Mouse (Mus musculus) neural tube, embryonic 14.5 days (tissue): ENCODE results near the gene AY761184. TPM values are rescaled to one million over a fixed set of nuclear protein-coding genes. Genes with fewer than 3 reads are reported as not detected.
"Not testable (repeated sequence)": the region's sequence is repeated elsewhere in the genome, so short reads cannot be mapped to it uniquely, and the experiment has no call there.

ENCODE experiments used
- ATAC-seq: fragments of 200-750 bp; cut with Nextera tagmentation; 2 replicates; pipeline ENCODE4 v1.8.0; 2017; ENCODE audit warnings: low read depth, mild to moderate bottlenecking, moderate TSS enrichment, moderate library complexity
- H3K27ac ChIP-seq: fragments of 300-500 bp; sonication (generic); 2 replicates; pipeline ENCODE4 v1.5.1; 2014; ENCODE audit warnings: low read depth, mild to moderate bottlenecking, control low read depth, low read length, moderate library complexity, mixed read lengths
- H3K27me3 ChIP-seq: fragments of 300-500 bp; sonication (generic); 2 replicates; pipeline ENCODE4 v1.6.1; 2014; ENCODE audit warnings: low read length; ENCODE audit not compliant: control insufficient read depth, insufficient read depth
- H3K36me3 ChIP-seq: fragments of 300-500 bp; sonication (generic); 2 replicates; pipeline ENCODE4 v1.6.1; 2014; ENCODE audit warnings: low read length, mixed read lengths; ENCODE audit not compliant: control insufficient read depth, insufficient read depth
- H3K4me1 ChIP-seq: fragments of 300-500 bp; sonication (generic); 2 replicates; pipeline ENCODE4 v1.6.1; 2014; ENCODE audit warnings: low read length; ENCODE audit not compliant: control insufficient read depth, insufficient read depth
- H3K4me2 ChIP-seq: fragments of 300-500 bp; sonication (generic); 2 replicates; pipeline ENCODE4 v1.6.1; 2014; ENCODE audit warnings: mild to moderate bottlenecking, low read depth, low read length, control low read depth
- H3K4me3 ChIP-seq: fragments of 300-500 bp; sonication (generic); 2 replicates; pipeline ENCODE4 v1.5.1; 2014; ENCODE audit warnings: low read depth, low read length, control low read depth, mixed read lengths
- H3K9ac ChIP-seq: fragments of 300-500 bp; sonication (generic); replicated peaks from 2 replicates; pipeline ENCODE4 v1.6.1; 2014; ENCODE audit warnings: low read depth, mild to moderate bottlenecking, control low read depth, low read length, mixed read lengths
- H3K9me3 ChIP-seq: fragments of 300-500 bp; sonication (generic); 2 replicates; pipeline ENCODE4 v1.6.1; 2016; ENCODE audit warnings: low read length; ENCODE audit not compliant: control insufficient read depth
- WGBS: fragments of 180-500 bp; shearing (Covaris S2); extraction: QIAGEN DNeasy Blood & Tissue Kit; methylation state at CpG from one replicate; pipeline ENCODE4 v1.1.7; 2014; 5-methylcytosine and 5-hydroxymethylcytosine counted together
- polyA plus RNA-seq: library from polyadenylated mRNA; unstranded; fragments of >200 nt; fragmentation: Nextera tagmentation; extraction: Ambion mirVana; gene quantifications from 2 replicates; pipeline ENCODE4 v1.2.1, GENCODE M21; 2014

The AY761184 gene
- not detected in 2 replicates for polyA plus RNA-seq

GRCm38 (mm10) chr8:21703545-21703944 lies at the start of gene AY761184:
TSS of gene AY761184 (minus strand) at chr8:21703645.
- H3K27ac ChIP-seq, H3K36me3 ChIP-seq, H3K9me3 ChIP-seq, H3K4me1 ChIP-seq, H3K9ac ChIP-seq, H3K27me3 ChIP-seq, ATAC-seq, H3K4me2 ChIP-seq, H3K4me3 ChIP-seq: not testable (repeated sequence)
- WGBS = 82% methylated on average over 2 of the region's 2 CpGs

- not testable (repeated sequence) for H3K27ac ChIP-seq, H3K27me3 ChIP-seq, H3K9ac ChIP-seq, H3K4me2 ChIP-seq, H3K4me3 ChIP-seq, H3K9me3 ChIP-seq, H3K4me1 ChIP-seq, H3K36me3 ChIP-seq, ATAC-seq
- WGBS = 100% methylated on average over 1 of the region's 1 CpGs
These were observed 37.9 kb downstream of the AY761184 start, which contains the start of gene Defa34 for GRCm38 (mm10) chr8:21665497-21665896. TSS of gene Defa34 (plus strand) at chr8:21665797.

DNA sequence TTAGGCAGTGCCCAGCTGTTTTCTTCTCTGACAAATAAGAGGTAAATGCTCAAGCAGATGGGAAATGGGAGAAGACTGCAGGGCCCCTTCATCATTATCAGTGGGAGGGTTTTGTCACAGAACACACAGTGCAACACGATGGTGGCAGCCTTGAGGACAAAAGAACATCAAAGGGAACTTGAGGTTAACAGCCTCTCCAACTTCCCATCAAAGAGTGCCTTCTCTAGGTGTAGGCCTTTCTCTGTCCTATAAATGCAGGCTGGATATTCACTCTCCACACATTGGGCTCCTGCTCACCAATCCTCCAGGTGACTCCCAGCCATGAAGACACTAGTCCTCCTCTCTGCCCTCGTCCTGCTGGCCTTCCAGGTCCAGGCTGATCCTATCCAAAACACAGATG lies 48.0 kb downstream of the AY761184 start, which contains the start of gene Defa17:
Gene Defa17, plus strand, starts transcription at position 301 of the 400 bp plus-strand sequence.
- not testable (repeated sequence) for H3K27me3 ChIP-seq, ATAC-seq, H3K9me3 ChIP-seq, H3K4me3 ChIP-seq, H3K27ac ChIP-seq, H3K36me3 ChIP-seq, H3K4me1 ChIP-seq, H3K4me2 ChIP-seq, H3K9ac ChIP-seq
- no CpG with 5 or more reads among the region's 2 CpGs for WGBS

Other genes with a start within 250 kb of the AY761184 start
- not detected in 2 replicates for gene Gm7849, start 247.1 kb downstream of the AY761184 start, polyA plus RNA-seq
- gene Defa20, start 194.4 kb downstream of the AY761184 start, polyA plus RNA-seq = not detected in 2 replicates
- not detected in 2 replicates for gene Defa32, start 174.6 kb downstream of the AY761184 start, polyA plus RNA-seq
- not detected in 2 replicates for gene Defa37, start 138.3 kb downstream of the AY761184 start, polyA plus RNA-seq
- not detected in 2 replicates for gene Defa28, start 120.6 kb downstream of the AY761184 start, polyA plus RNA-seq
- gene Gm7861, start 109.1 kb downstream of the AY761184 start, polyA plus RNA-seq = not detected in 2 replicates
- not detected in 2 replicates for gene Defa26, start 85.5 kb downstream of the AY761184 start, polyA plus RNA-seq
- not detected in 2 replicates for gene Defa17, start 47.9 kb downstream of the AY761184 start, polyA plus RNA-seq
- not detected in 2 replicates for gene Defa34, start 37.8 kb downstream of the AY761184 start, polyA plus RNA-seq
- not detected in 2 replicates for gene Defa24, start 30.8 kb upstream of the AY761184 start, polyA plus RNA-seq
- gene Defb50, start 119.9 kb upstream of the AY761184 start, polyA plus RNA-seq = not detected in 2 replicates
- not detected in 2 replicates for gene Defb2, start 136.3 kb upstream of the AY761184 start, polyA plus RNA-seq
- gene Defb10, start 155.3 kb upstream of the AY761184 start, polyA plus RNA-seq = not detected in 2 replicates
- gene Defb9, start 181.8 kb upstream of the AY761184 start, polyA plus RNA-seq = not detected in 2 replicates
- not detected in 2 replicates for gene Defb11, start 202.8 kb upstream of the AY761184 start, polyA plus RNA-seq
- not detected in 2 replicates for gene Defb15, start 229.1 kb upstream of the AY761184 start, polyA plus RNA-seq
- not detected in 2 replicates for gene Defb35, start 234.7 kb upstream of the AY761184 start, polyA plus RNA-seq
- not detected in 2 replicates for gene Defb13, start 243.1 kb upstream of the AY761184 start, polyA plus RNA-seq